Mouse (Mus musculus): ENCODE measurements around the gene Lrrc66.

Gene Lrrc66

GRCm38 (mm10) chr5:73632291-73632690 lies at the start of gene Lrrc66:
Gene Lrrc66, minus strand, starts transcription at chr5:73632526.
- DNase-seq, result no peak

GRCm38 (mm10) chr5:73676626-73677025 lies 44.3 kb upstream of the Lrrc66 start:
- DNase-seq, result no peak

GRCm38 (mm10) chr5:73675604-73676003 lies 43.3 kb upstream of the Lrrc66 start:
- DNase-seq, result no peak

GRCm38 (mm10) chr5:73669386-73669785 lies 37.1 kb upstream of the Lrrc66 start:
- no peak for DNase-seq

- no peak for DNase-seq
Observed at GRCm38 (mm10) chr5:73667877-73668276, 35.6 kb upstream of the Lrrc66 start.

GRCm38 (mm10) chr5:73666695-73667094 lies 34.4 kb upstream of the Lrrc66 start:
- no peak for DNase-seq

GRCm38 (mm10) chr5:73651855-73652201 lies 19.5 kb upstream of the Lrrc66 start:
- DNase-seq, result no peak

GRCm38 (mm10) chr5:73651061-73651854 lies 18.9 kb upstream of the Lrrc66 start, which contains the start of gene Spata18:
Gene Spata18, plus strand, starts transcription at chr5:73651379.
- DNase-seq, result peak in 1 of 2 experiments; percentile 19

GRCm38 (mm10) chr5:73650365-73650964 lies 18.1 kb upstream of the Lrrc66 start:
- peak in 1 of 2 experiments; percentile 20 for DNase-seq

- peak; percentile 75 to 88 for DNase-seq
Observed at GRCm38 (mm10) chr5:73647261-73647900, 15.1 kb upstream of the Lrrc66 start, which contains the start of gene Sgcb. Gene Sgcb, minus strand, starts transcription at chr5:73647790.

GRCm38 (mm10) chr5:73642091-73642490 lies 9.8 kb upstream of the Lrrc66 start:
- DNase-seq, result peak in 1 of 2 experiments; percentile 24

- no peak for DNase-seq
Observed at GRCm38 (mm10) chr5:73641058-73641457, 8.7 kb upstream of the Lrrc66 start.

GRCm38 (mm10) chr5:73637337-73638107 lies 5.2 kb upstream of the Lrrc66 start:
- DNase-seq, result no peak

GRCm38 (mm10) chr5:73633141-73633540 lies 815 bp upstream of the Lrrc66 start:
- peak in 1 of 2 experiments; percentile 67 for DNase-seq

GRCm38 (mm10) chr5:73631001-73631558 lies 1.2 kb downstream of the Lrrc66 start:
- no peak for DNase-seq

- no peak for DNase-seq
Observed at GRCm38 (mm10) chr5:73630141-73630540, 2.2 kb downstream of the Lrrc66 start.

GRCm38 (mm10) chr5:73627991-73628390 lies 4.3 kb downstream of the Lrrc66 start:
- no peak for DNase-seq

- DNase-seq, result no peak
Observed at GRCm38 (mm10) chr5:73627559-73627958, 4.8 kb downstream of the Lrrc66 start.

- DNase-seq, result no peak
Observed at GRCm38 (mm10) chr5:73626842-73627241, 5.5 kb downstream of the Lrrc66 start.

GRCm38 (mm10) chr5:73625505-73625904 lies 6.8 kb downstream of the Lrrc66 start:
- no peak for DNase-seq

- no peak for DNase-seq
Observed at GRCm38 (mm10) chr5:73618969-73619368, 13.4 kb downstream of the Lrrc66 start.

- no peak for DNase-seq
Observed at GRCm38 (mm10) chr5:73615211-73615610, 17.1 kb downstream of the Lrrc66 start.

GRCm38 (mm10) chr5:73613296-73613695 lies 19.0 kb downstream of the Lrrc66 start:
- no peak for DNase-seq
